Mouse (Mus musculus) heart, embryonic 11.5 days (tissue): ENCODE data around the gene Kirrel2. TPM values are rescaled to one million over a fixed set of nuclear protein-coding genes. Genes with fewer than 3 reads are reported as not detected.
A peak's percentile ranks its signal among the peaks of the same experiment; 100 is the strongest.

Source experiments
- ATAC-seq: fragments of 200-750 bp; cut with Nextera tagmentation; replicated peaks from 2 replicates; pipeline ENCODE4 v1.8.0; 2017; ENCODE audit warnings: moderate library complexity; ENCODE audit not compliant: insufficient number of reproducible peaks, low FRiP score, low TSS enrichment
- H3K27ac ChIP-seq: fragments of 300-500 bp; sonication (generic); 2 replicates; pipeline ENCODE4 v1.5.1; 2014; ENCODE audit warnings: mild to moderate bottlenecking, low read depth, low read length
- H3K27me3 ChIP-seq: fragments of 300-500 bp; sonication (generic); 2 replicates; pipeline ENCODE4 v1.6.1; 2014; ENCODE audit warnings: mild to moderate bottlenecking, low read length, mixed read lengths; ENCODE audit not compliant: control insufficient read depth, insufficient read depth
- H3K36me3 ChIP-seq: fragments of 300-500 bp; sonication (generic); 2 replicates; pipeline ENCODE4 v1.6.1; 2014; ENCODE audit warnings: mild to moderate bottlenecking, low read length, moderate library complexity, mixed read lengths; ENCODE audit not compliant: control insufficient read depth, insufficient read depth
- H3K4me1 ChIP-seq: fragments of 300-500 bp; sonication (generic); 2 replicates; pipeline ENCODE4 v1.6.1; 2014; ENCODE audit warnings: low read length; ENCODE audit not compliant: control insufficient read depth, insufficient read depth
- H3K4me2 ChIP-seq: fragments of 300-500 bp; sonication (generic); 2 replicates; pipeline ENCODE4 v1.6.1; 2014; ENCODE audit warnings: mild to moderate bottlenecking, moderate library complexity
- H3K4me3 ChIP-seq: fragments of 300-500 bp; sonication (generic); 2 replicates; pipeline ENCODE4 v1.5.1; 2014; ENCODE audit warnings: low read depth, low read length
- H3K9ac ChIP-seq: fragments of 300-500 bp; sonication (generic); 2 replicates; pipeline ENCODE4 v1.6.1; 2014; ENCODE audit warnings: mild to moderate bottlenecking, low read depth, low read length, moderate library complexity
- H3K9me3 ChIP-seq: fragments of 300-500 bp; sonication (generic); replicated peaks from 2 replicates; pipeline ENCODE4 v1.6.1; 2016; ENCODE audit warnings: low read length; ENCODE audit not compliant: control insufficient read depth
- WGBS: fragments of 180-500 bp; shearing (Covaris S2); extraction: QIAGEN DNeasy Blood & Tissue Kit; methylation state at CpG from one replicate; pipeline ENCODE4 v1.1.7; 2014; ENCODE audit not compliant: insufficient replicate concordance; 5-methylcytosine and 5-hydroxymethylcytosine counted together
- polyA plus RNA-seq: library from polyadenylated mRNA; unstranded; fragments of >200 nt; fragmentation: Nextera tagmentation; extraction: Ambion mirVana; gene quantifications from 2 replicates; pipeline ENCODE4 v1.2.1, GENCODE M21; 2014

Kirrel2 gene
- polyA plus RNA-seq, 1 experiment from 2014 or later = 3.7 TPM

- peaks cover 2% of the 10 kb centered on the region; the same call in 1 of the 2 replicates for H3K36me3 ChIP-seq
- no peaks in the 10 kb centered on the region for H3K27me3 ChIP-seq
- ATAC-seq = no peak
- H3K4me2 ChIP-seq = no peak overlapping the region
- no peak overlapping the region for H3K9ac ChIP-seq
- H3K9me3 ChIP-seq = no peaks in the 10 kb centered on the region
- H3K27ac ChIP-seq = no peak overlapping the region
- H3K4me1 ChIP-seq = no peaks in the 10 kb centered on the region
- H3K4me3 ChIP-seq = no peak overlapping the region
Observed at GRCm38 (mm10) chr7:30429327-30429726, 28.2 kb downstream of the Kirrel2 start.

GRCm38 (mm10) chr7:30423071-30423641 lies 34.3 kb downstream of the Kirrel2 start:
- H3K9ac ChIP-seq = peak overlapping the region; percentile 71
- WGBS = 29% methylated on average over 23 of the region's 23 CpGs
- H3K27ac ChIP-seq = 0 out of 2 replicates have a peak overlapping the region, but pooled peaks have one; percentile 41

GRCm38 (mm10) chr7:30422560-30422959 lies 34.9 kb downstream of the Kirrel2 start:
- peak overlapping the region; percentile 41; the same call in 1 of the 2 replicates for H3K27ac ChIP-seq
- H3K4me1 ChIP-seq = no peaks in the 10 kb centered on the region; the same call in 1 of the 2 replicates
- 10% methylated on average over 9 of the region's 9 CpGs for WGBS
- no peak for ATAC-seq
- H3K4me2 ChIP-seq = peak overlapping the region; percentile 96
- peaks cover 7% of the 10 kb centered on the region; the same call in 1 of the 2 replicates for H3K27me3 ChIP-seq
- H3K36me3 ChIP-seq = peaks cover 2% of the 10 kb centered on the region; the same call in 1 of the 2 replicates
- H3K4me3 ChIP-seq = peak overlapping the region; percentile 54
- peak overlapping the region; percentile 71; the same call in 1 of the 2 replicates for H3K9ac ChIP-seq
- no peaks in the 10 kb centered on the region for H3K9me3 ChIP-seq

More at GRCm38 (mm10) chr7:30423071-30423641, 34.3 kb downstream of the Kirrel2 start:
- Histone ChIP-seq H3K4me3 (peak overlapping the region; percentile 54), H3K4me1 (no peaks in the 10 kb centered on the region; the same call in 1 of the 2 replicates), H3K27me3 (peaks cover 7% of the 10 kb centered on the region; the same call in 1 of the 2 replicates), H3K4me2 (peak overlapping the region; percentile 96), H3K36me3 (peaks cover 2% of the 10 kb centered on the region; the same call in 1 of the 2 replicates), H3K9me3 (no peaks in the 10 kb centered on the region)
- ATAC-seq = no peak

GRCm38 (mm10) chr7:30421890-30422435 lies 35.5 kb downstream of the Kirrel2 start:
- Histone ChIP-seq H3K4me3 (peak overlapping the region; percentile 54), H3K4me2 (peak overlapping the region; percentile 96), H3K4me1 (no peaks in the 10 kb centered on the region; the same call in 1 of the 2 replicates), H3K9ac (peak overlapping the region; percentile 71), H3K27me3 (peaks cover 7% of the 10 kb centered on the region; the same call in 1 of the 2 replicates), H3K36me3 (peaks cover 2% of the 10 kb centered on the region; the same call in 1 of the 2 replicates), H3K27ac (0 out of 2 replicates have a peak overlapping the region, but pooled peaks have one; percentile 16), H3K9me3 (no peaks in the 10 kb centered on the region)
- WGBS = under 1% methylated on average over 45 of the region's 45 CpGs
- peak; percentile 46 for ATAC-seq

- peaks cover 7% of the 10 kb centered on the region; the same call in 1 of the 2 replicates for H3K27me3 ChIP-seq
- 9% methylated on average over 31 of the region's 31 CpGs for WGBS
- H3K4me2 ChIP-seq = peak within 1 kb of the TSS; percentile 96
- peaks cover 2% of the 10 kb centered on the region; the same call in 1 of the 2 replicates for H3K36me3 ChIP-seq
- peak within 1 kb of the TSS; percentile 54 for H3K4me3 ChIP-seq
- ATAC-seq = no peak
- peak within 1 kb of the TSS; percentile 71 for H3K9ac ChIP-seq
- H3K4me1 ChIP-seq = no peaks in the 10 kb centered on the region; the same call in 1 of the 2 replicates
- no peaks in the 10 kb centered on the region for H3K9me3 ChIP-seq
- peak within 1 kb of the TSS; percentile 41; the same call in 1 of the 2 replicates for H3K27ac ChIP-seq
Observed at GRCm38 (mm10) chr7:30421175-30421889, 36.2 kb downstream of the Kirrel2 start, which contains the start of gene Nfkbid. Gene Nfkbid (plus strand): TSS chr7:30421732.

GRCm38 (mm10) chr7:30420673-30421072 lies 36.8 kb downstream of the Kirrel2 start:
- peaks cover 1% of the 10 kb centered on the region; the same call in 1 of the 2 replicates for H3K36me3 ChIP-seq
- H3K4me3 ChIP-seq = no peak overlapping the region
- no peak overlapping the region for H3K27ac ChIP-seq
- H3K4me1 ChIP-seq = no peaks in the 10 kb centered on the region; the same call in 1 of the 2 replicates
- no peaks in the 10 kb centered on the region for H3K9me3 ChIP-seq
- 85% methylated on average over 3 of the region's 3 CpGs for whole genome bisulfite sequencing
- no peak overlapping the region for H3K4me2 ChIP-seq
- no peak overlapping the region for H3K9ac ChIP-seq
- no peak for ATAC-seq
- peaks cover 7% of the 10 kb centered on the region; the same call in 1 of the 2 replicates for H3K27me3 ChIP-seq

- Histone ChIP-seq H3K27ac (no peak within 1 kb of the TSS), H3K4me2 (no peak within 1 kb of the TSS), H3K27me3 (peaks cover 7% of the 10 kb centered on the region; the same call in 1 of the 2 replicates), H3K4me1 (no peaks in the 10 kb centered on the region; the same call in 1 of the 2 replicates), H3K9me3 (no peaks in the 10 kb centered on the region), H3K36me3 (no peaks in the 10 kb centered on the region), H3K4me3 (no peak within 1 kb of the TSS), H3K9ac (no peak within 1 kb of the TSS)
- WGBS = 59% methylated on average over 10 of the region's 10 CpGs
- no peak for ATAC-seq
Observed at GRCm38 (mm10) chr7:30419561-30420499, 37.7 kb downstream of the Kirrel2 start, which contains the start of gene Hcst. Gene Hcst (minus strand): TSS chr7:30419854.
